In the genomic region with DNA sequence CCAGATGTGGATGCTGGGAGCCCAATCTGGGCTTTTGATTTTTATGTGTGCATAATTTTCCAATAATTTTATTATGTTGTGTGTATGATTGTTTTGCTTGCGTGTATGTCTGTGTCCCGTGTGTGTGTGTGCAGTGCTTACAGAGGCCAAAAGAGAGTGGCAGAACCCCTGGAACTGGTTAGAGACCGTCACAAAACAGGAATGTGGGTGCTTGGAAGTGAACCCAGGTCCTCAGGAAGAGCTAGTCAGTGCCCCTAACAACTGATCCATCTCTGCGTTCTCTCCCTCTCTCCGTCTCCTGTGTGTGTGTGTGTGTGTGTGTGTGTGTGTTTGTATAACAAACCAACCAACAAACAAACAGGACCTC, we compare ENCODE assay signal across 7 mouse cellular contexts. TPM values are rescaled to one million over a fixed set of nuclear protein-coding genes. Genes with fewer than 3 reads are reported as not detected.
DNase-seq lines count a peak whose midpoint lies in the region; ATAC-seq and TF ChIP-seq lines count a peak whose summit lies in the region.

No protein-coding gene starts in this region.

- ATAC-seq in lung, embryonic 14.5 days (ENCODE audit: insufficient read depth): peak; percentile 31; the same call in 1 of the 2 replicates
- ATAC-seq in limb, embryonic 12.5 days (ENCODE audit: insufficient number of reproducible peaks, insufficient read depth, low FRiP score, low TSS enrichment, low read depth): no peak

- H3K27me3 ChIP-seq in lung, embryonic 14.5 days (ENCODE audit: insufficient read depth, low read length): no peaks in the 10 kb centered on the region
- H3K27me3 ChIP-seq in forebrain, embryonic 10.5 days (ENCODE audit: poor library complexity, severe bottlenecking): no peaks in the 10 kb centered on the region
- no peaks in the 10 kb centered on the region for H3K27me3 ChIP-seq in limb, embryonic 12.5 days

- no peak overlapping the region for H3K27ac ChIP-seq in lung, embryonic 14.5 days (ENCODE audit: low read depth)
- peak overlapping the region; percentile 95 for H3K27ac ChIP-seq in forebrain, embryonic 10.5 days
- H3K27ac ChIP-seq in limb, embryonic 12.5 days: peak overlapping the region; percentile 87
- H3K27ac ChIP-seq in olfactory bulb, adult 2 months (ENCODE audit: insufficient read depth, low read depth, low read length): peak overlapping the region; percentile 72

- H3K36me3 ChIP-seq in lung, embryonic 14.5 days (ENCODE audit: insufficient read depth): peaks cover 24% of the 10 kb centered on the region
- peaks cover 34% of the 10 kb centered on the region for H3K36me3 ChIP-seq in forebrain, embryonic 10.5 days (replicated peaks)
- H3K36me3 ChIP-seq in limb, embryonic 12.5 days: peaks cover 29% of the 10 kb centered on the region

- peak overlapping the region; percentile 91 for H3K4me2 ChIP-seq in lung, embryonic 14.5 days
- H3K4me2 ChIP-seq in limb, embryonic 12.5 days: peak overlapping the region; percentile 89

- H3K4me3 ChIP-seq in lung, embryonic 14.5 days (ENCODE audit: low read depth, low read length): peak overlapping the region; percentile 90
- H3K4me3 ChIP-seq in forebrain, embryonic 10.5 days: peak overlapping the region; percentile 98
- H3K4me3 ChIP-seq in limb, embryonic 12.5 days (replicated peaks): peak overlapping the region; percentile 91
- H3K4me3 ChIP-seq in olfactory bulb, adult 2 months (ENCODE audit: insufficient read depth, low read depth, low read length): peak overlapping the region; percentile 14; the same call in 1 of the 2 replicates

- peaks cover 9% of the 10 kb centered on the region for H3K4me1 ChIP-seq in lung, embryonic 14.5 days (ENCODE audit: insufficient read depth)
- H3K4me1 ChIP-seq in forebrain, embryonic 10.5 days: peaks cover 37% of the 10 kb centered on the region
- peaks cover 27% of the 10 kb centered on the region for H3K4me1 ChIP-seq in limb, embryonic 12.5 days (replicated peaks)
- H3K4me1 ChIP-seq in olfactory bulb, adult 2 months (ENCODE audit: control insufficient read depth, insufficient read depth, low read length): peaks cover 25% of the 10 kb centered on the region

- TF ChIP-seq CTCF in lung, embryonic 14.5 days (IDR thresholded peaks at IDR 0.05; ENCODE audit: low read depth): no peak
- TF ChIP-seq CTCF in olfactory bulb, adult 2 months (IDR thresholded peaks at IDR 0.05; ENCODE audit: insufficient read depth, low read depth, low read length): no peak

- DNase-seq in lung, embryonic 14.5 days: no peak
- no peak for DNase-seq in lung, postnatal 14 days
- no peak for DNase-seq in forebrain, embryonic 10.5 days (ENCODE audit: extremely low spot score, low spot score)
- no peak for DNase-seq in adrenal gland, postnatal 10 days
- DNase-seq in cerebellum, adult 18-20 months: no peak

- H3K9me3 ChIP-seq in lung, embryonic 14.5 days (ENCODE audit: low read depth, low read length): no peaks in the 10 kb centered on the region
- no peaks in the 10 kb centered on the region for H3K9me3 ChIP-seq in forebrain, embryonic 10.5 days
- no peaks in the 10 kb centered on the region for H3K9me3 ChIP-seq in limb, embryonic 12.5 days

- TF ChIP-seq POLR2A in olfactory bulb, adult 2 months (IDR thresholded peaks at IDR 0.05; ENCODE audit: insufficient read depth, low read depth, low read length): no peak

- H3K9ac ChIP-seq in lung, embryonic 14.5 days: peak overlapping the region; percentile 89
- peak overlapping the region; percentile 78; the same call in 1 of the 2 replicates for H3K9ac ChIP-seq in limb, embryonic 12.5 days (replicated peaks)

- 18% methylated on average over 5 of the region's 5 CpGs for whole genome bisulfite sequencing in lung, embryonic 14.5 days
- 32% methylated on average over 5 of the region's 5 CpGs for WGBS in forebrain, embryonic 10.5 days
- WGBS in limb, embryonic 12.5 days: 31% methylated on average over 5 of the region's 5 CpGs
- 25% methylated on average over 5 of the region's 5 CpGs for WGBS in olfactory bulb, adult 2 months

RNA-seq across cellular contexts. Expression of a gene that starts 0.3 kb away (rescaled TPM):
- 41.0 and 41.8 TPM in 2 replicates for polyA plus RNA-seq in lung, embryonic 14.5 days (2014; fragmentation: Nextera tagmentation; extraction: Ambion mirVana)
- 23.6 and 24.2 TPM in 2 replicates for polyA plus RNA-seq in forebrain, embryonic 10.5 days (2016; fragmentation: Nextera tagmentation; extraction: Ambion mirVana)
- polyA plus RNA-seq in limb, embryonic 12.5 days (2016; fragmentation: Nextera tagmentation; extraction: Ambion mirVana): 30.7 and 32.0 TPM in 2 replicates
- polyA plus RNA-seq in olfactory bulb, adult 2 months (2012; ENCODE audit: insufficient read depth, insufficient read length, low replicate concordance, missing spikeins): not detected in 2 replicates
- 10 to 100 TPM; 38.8 to 44.0 TPM for total RNA-seq in adrenal gland, postnatal 10 days (2021)

RNA-seq across cellular contexts. Expression of a gene that starts 15.3 kb away (rescaled TPM):
- polyA plus RNA-seq in lung, embryonic 14.5 days (2014; fragmentation: Nextera tagmentation; extraction: Ambion mirVana): 66.4 and 71.6 TPM in 2 replicates
- polyA plus RNA-seq in forebrain, embryonic 10.5 days (2016; fragmentation: Nextera tagmentation; extraction: Ambion mirVana): 84.9 and 89.6 TPM in 2 replicates
- polyA plus RNA-seq in limb, embryonic 12.5 days (2016; fragmentation: Nextera tagmentation; extraction: Ambion mirVana): 84.3 and 88.0 TPM in 2 replicates
- not detected in 2 replicates for polyA plus RNA-seq in olfactory bulb, adult 2 months (2012; ENCODE audit: insufficient read depth, insufficient read length, low replicate concordance, missing spikeins)
- total RNA-seq in adrenal gland, postnatal 10 days (2021): 10 to 100 TPM; 32.5 to 35.7 TPM

RNA-seq across cellular contexts. Expression of a gene that starts 22.8 kb away (rescaled TPM):
- polyA plus RNA-seq in lung, embryonic 14.5 days (2014; fragmentation: Nextera tagmentation; extraction: Ambion mirVana): 17.7 and 18.4 TPM in 2 replicates
- 5.1 and 7.3 TPM in 2 replicates for polyA plus RNA-seq in forebrain, embryonic 10.5 days (2016; fragmentation: Nextera tagmentation; extraction: Ambion mirVana)
- polyA plus RNA-seq in limb, embryonic 12.5 days (2016; fragmentation: Nextera tagmentation; extraction: Ambion mirVana): 11.5 and 12.8 TPM in 2 replicates
- polyA plus RNA-seq in olfactory bulb, adult 2 months (2012; ENCODE audit: insufficient read depth, insufficient read length, low replicate concordance, missing spikeins): not detected in 2 replicates
- total RNA-seq in adrenal gland, postnatal 10 days (2021): 10 to 100 TPM in 1 of 2 experiments, 1 to 10 TPM in 1; 9.1 to 12.0 TPM

RNA-seq across cellular contexts. Expression of a gene that starts 29.6 kb away (rescaled TPM):
- 50.0 and 51.3 TPM in 2 replicates for polyA plus RNA-seq in lung, embryonic 14.5 days (2014; fragmentation: Nextera tagmentation; extraction: Ambion mirVana)
- polyA plus RNA-seq in forebrain, embryonic 10.5 days (2016; fragmentation: Nextera tagmentation; extraction: Ambion mirVana): 61.9 and 62.0 TPM in 2 replicates
- 55.9 and 57.8 TPM in 2 replicates for polyA plus RNA-seq in limb, embryonic 12.5 days (2016; fragmentation: Nextera tagmentation; extraction: Ambion mirVana)
- not detected in 2 replicates for polyA plus RNA-seq in olfactory bulb, adult 2 months (2012; ENCODE audit: insufficient read depth, insufficient read length, low replicate concordance, missing spikeins)
- 10 to 100 TPM; 26.4 to 30.1 TPM for total RNA-seq in adrenal gland, postnatal 10 days (2021)

RNA-seq across cellular contexts. Expression of a gene that starts 29.6 kb away (rescaled TPM):
- 11.1 and 12.4 TPM in 2 replicates for polyA plus RNA-seq in lung, embryonic 14.5 days (2014; fragmentation: Nextera tagmentation; extraction: Ambion mirVana)
- 18.0 and 18.1 TPM in 2 replicates for polyA plus RNA-seq in forebrain, embryonic 10.5 days (2016; fragmentation: Nextera tagmentation; extraction: Ambion mirVana)
- polyA plus RNA-seq in limb, embryonic 12.5 days (2016; fragmentation: Nextera tagmentation; extraction: Ambion mirVana): 18.5 and 20.6 TPM in 2 replicates
- not detected in 2 replicates for polyA plus RNA-seq in olfactory bulb, adult 2 months (2012; ENCODE audit: insufficient read depth, insufficient read length, low replicate concordance, missing spikeins)
- 10 to 100 TPM; 17.6 to 22.5 TPM for total RNA-seq in adrenal gland, postnatal 10 days (2021)

Comparison
In these comparisons a context has a peak if more than half of its experiments do, and no peak if none do; other contexts are left out.
1. H3K4me3 ChIP-seq: peak in every context shown above with its lines; median percentile 98 in forebrain, embryonic 10.5 days; 91 in limb, embryonic 12.5 days; 90 in lung, embryonic 14.5 days; 14 in olfactory bulb, adult 2 months.